Mouse (Mus musculus) fat pad, adult 2 months (tissue): ENCODE data around the gene Spp1.
"Not testable (repeated sequence)": the region's sequence is repeated elsewhere in the genome, so short reads cannot be mapped to it uniquely, and the experiment has no call there.

Source experiments
- DNase-seq: peaks from one replicate; pipeline ENCODE4 v3.0.0-alpha.2; 2011; ENCODE audit warnings: low read depth, low spot score; ENCODE audit errors: extremely low read depth

Spp1 gene

GRCm38 (mm10) chr5:104433968-104434565 lies 851 bp upstream of the Spp1 start:
- DNase-seq = no peak

GRCm38 (mm10) chr5:104436406-104437076 lies 1.6 kb downstream of the Spp1 start:
- no peak for DNase-seq

- no peak for DNase-seq
Measured at GRCm38 (mm10) chr5:104442396-104442795, 7.5 kb downstream of the Spp1 start.

- DNase-seq = no peak
Measured at GRCm38 (mm10) chr5:104442850-104443249, 7.9 kb downstream of the Spp1 start.

GRCm38 (mm10) chr5:104446156-104446555 lies 11.2 kb downstream of the Spp1 start:
- DNase-seq = no peak

- DNase-seq = not testable (repeated sequence)
Measured at GRCm38 (mm10) chr5:104448346-104448745, 13.4 kb downstream of the Spp1 start.

GRCm38 (mm10) chr5:104449491-104449890 lies 14.6 kb downstream of the Spp1 start:
- DNase-seq = no peak

GRCm38 (mm10) chr5:104453075-104453474 lies 18.2 kb downstream of the Spp1 start:
- no peak for DNase-seq

GRCm38 (mm10) chr5:104454564-104454963 lies 19.6 kb downstream of the Spp1 start:
- DNase-seq = no peak

- DNase-seq = no peak
Measured at GRCm38 (mm10) chr5:104458832-104459705, 24.2 kb downstream of the Spp1 start, which contains the start of gene Pkd2. Pkd2 (plus strand) TSS chr5:104459450.

GRCm38 (mm10) chr5:104459706-104460455 lies 25.0 kb downstream of the Spp1 start:
- no peak for DNase-seq

- DNase-seq = no peak
Measured at GRCm38 (mm10) chr5:104460456-104460838, 25.5 kb downstream of the Spp1 start.

GRCm38 (mm10) chr5:104460856-104461255 lies 25.9 kb downstream of the Spp1 start:
- DNase-seq = no peak

- DNase-seq = no peak
Measured at GRCm38 (mm10) chr5:104465279-104465678, 30.4 kb downstream of the Spp1 start.

GRCm38 (mm10) chr5:104465731-104466130 lies 30.8 kb downstream of the Spp1 start:
- no peak for DNase-seq

- no peak for DNase-seq
Measured at GRCm38 (mm10) chr5:104466816-104467215, 31.9 kb downstream of the Spp1 start.

- no peak for DNase-seq
Measured at GRCm38 (mm10) chr5:104468586-104468985, 33.7 kb downstream of the Spp1 start.

GRCm38 (mm10) chr5:104470981-104471391 lies 36.1 kb downstream of the Spp1 start:
- no peak for DNase-seq

- DNase-seq = no peak
Measured at GRCm38 (mm10) chr5:104472371-104472770, 37.5 kb downstream of the Spp1 start.

- DNase-seq = no peak
Measured at GRCm38 (mm10) chr5:104480367-104480766, 45.4 kb downstream of the Spp1 start.

GRCm38 (mm10) chr5:104482856-104483255 lies 47.9 kb downstream of the Spp1 start:
- DNase-seq = no peak
